Mouse (Mus musculus): ENCODE data around the gene Lman1l. TPM values are rescaled to one million over a fixed set of nuclear protein-coding genes. Genes with fewer than 3 reads are reported as not detected.

The Lman1l gene
- polyA plus RNA-seq, 1 experiment from 2014 or later: not detected

GRCm38 (mm10) chr9:57646551-57647103 is 26.1 kb upstream of the Lman1l start:
- WGBS: 70% methylated on average over 12 of the region's 12 CpGs
- no peak for ATAC-seq (ENCODE audit: insufficient number of reproducible peaks, low FRiP score)
- Histone ChIP-seq H3K36me3 (peaks cover 5% of the 10 kb centered on the region; the same call in 1 of the 2 replicates), H3K27ac (ENCODE audit: poor library complexity, severe bottlenecking) (no peak overlapping the region), H3K4me2 (no peak overlapping the region), H3K4me1 (replicated peaks) (peaks cover 40% of the 10 kb centered on the region), H3K9me3 (replicated peaks) (no peaks in the 10 kb centered on the region), H3K27me3 (replicated peaks) (peaks cover 2% of the 10 kb centered on the region; the same call in 1 of the 2 replicates), H3K4me3 (no peak overlapping the region), H3K9ac (no peak overlapping the region)

- Histone ChIP-seq H3K9ac (peak overlapping the region; percentile 100), H3K27me3 (replicated peaks) (no peaks in the 10 kb centered on the region), H3K36me3 (peaks cover 5% of the 10 kb centered on the region; the same call in 1 of the 2 replicates), H3K4me2 (peak overlapping the region; percentile 90), H3K4me3 (peak overlapping the region; percentile 98), H3K4me1 (replicated peaks) (peaks cover 48% of the 10 kb centered on the region), H3K27ac (ENCODE audit: poor library complexity, severe bottlenecking) (peak overlapping the region; percentile 96), H3K9me3 (replicated peaks) (no peaks in the 10 kb centered on the region)
- under 1% methylated on average over 67 of the region's 85 CpGs for WGBS
- ATAC-seq (ENCODE audit: insufficient number of reproducible peaks, low FRiP score): peak; percentile 89
Observed at GRCm38 (mm10) chr9:57644944-57645893, 24.6 kb upstream of the Lman1l start.

GRCm38 (mm10) chr9:57644442-57644943 is 23.9 kb upstream of the Lman1l start:
- peak overlapping the region; percentile 96 for H3K27ac ChIP-seq (ENCODE audit: poor library complexity, severe bottlenecking)
- peak; percentile 1; the same call in 1 of the 2 replicates for ATAC-seq (ENCODE audit: insufficient number of reproducible peaks, low FRiP score)
- H3K4me2 ChIP-seq: peak overlapping the region; percentile 90
- H3K4me1 ChIP-seq (replicated peaks): peaks cover 55% of the 10 kb centered on the region
- no peaks in the 10 kb centered on the region for H3K27me3 ChIP-seq (replicated peaks)
- 1% methylated on average over 18 of the region's 18 CpGs for WGBS
- H3K36me3 ChIP-seq: peaks cover 5% of the 10 kb centered on the region; the same call in 1 of the 2 replicates
- H3K4me3 ChIP-seq: peak overlapping the region; percentile 98
- H3K9ac ChIP-seq: peak overlapping the region; percentile 100
- H3K9me3 ChIP-seq (replicated peaks): no peaks in the 10 kb centered on the region

GRCm38 (mm10) chr9:57643856-57644180 is 23.2 kb upstream of the Lman1l start:
- H3K4me2 ChIP-seq: peak overlapping the region; percentile 90
- peaks cover 62% of the 10 kb centered on the region for H3K4me1 ChIP-seq (replicated peaks)
- H3K4me3 ChIP-seq: peak overlapping the region; percentile 98
- H3K27me3 ChIP-seq (replicated peaks): no peaks in the 10 kb centered on the region
- peaks cover 5% of the 10 kb centered on the region; the same call in 1 of the 2 replicates for H3K36me3 ChIP-seq
- peak overlapping the region; percentile 100 for H3K9ac ChIP-seq
- WGBS: 43% methylated on average over 7 of the region's 7 CpGs
- no peak for ATAC-seq (ENCODE audit: insufficient number of reproducible peaks, low FRiP score)
- H3K27ac ChIP-seq (ENCODE audit: poor library complexity, severe bottlenecking): 0 out of 2 replicates have a peak overlapping the region, but pooled peaks have one; percentile 12
- no peaks in the 10 kb centered on the region for H3K9me3 ChIP-seq (replicated peaks)

GRCm38 (mm10) chr9:57643169-57643855 is 22.7 kb upstream of the Lman1l start:
- Histone ChIP-seq H3K4me2 (peak overlapping the region; percentile 90), H3K36me3 (peaks cover 5% of the 10 kb centered on the region; the same call in 1 of the 2 replicates), H3K4me1 (replicated peaks) (peaks cover 67% of the 10 kb centered on the region), H3K9me3 (replicated peaks) (no peaks in the 10 kb centered on the region), H3K4me3 (peak overlapping the region; percentile 98), H3K9ac (peak overlapping the region; percentile 100), H3K27me3 (replicated peaks) (no peaks in the 10 kb centered on the region), H3K27ac (ENCODE audit: poor library complexity, severe bottlenecking) (0 out of 2 replicates have a peak overlapping the region, but pooled peaks have one; percentile 12)
- 77% methylated on average over 9 of the region's 9 CpGs for WGBS
- ATAC-seq (ENCODE audit: insufficient number of reproducible peaks, low FRiP score): no peak

- peaks cover 78% of the 10 kb centered on the region for H3K4me1 ChIP-seq (replicated peaks)
- H3K9ac ChIP-seq: no peak overlapping the region
- WGBS: 86% methylated on average over 13 of the region's 13 CpGs
- peaks cover 5% of the 10 kb centered on the region; the same call in 1 of the 2 replicates for H3K36me3 ChIP-seq
- no peak overlapping the region for H3K4me3 ChIP-seq
- no peaks in the 10 kb centered on the region for H3K27me3 ChIP-seq (replicated peaks)
- no peak overlapping the region for H3K27ac ChIP-seq (ENCODE audit: poor library complexity, severe bottlenecking)
- no peaks in the 10 kb centered on the region for H3K9me3 ChIP-seq (replicated peaks)
- ATAC-seq (ENCODE audit: insufficient number of reproducible peaks, low FRiP score): no peak
- H3K4me2 ChIP-seq: no peak overlapping the region
Observed at GRCm38 (mm10) chr9:57641775-57642550, 21.4 kb upstream of the Lman1l start.

- ATAC-seq (ENCODE audit: insufficient number of reproducible peaks, low FRiP score): no peak
- peaks cover 86% of the 10 kb centered on the region for H3K4me1 ChIP-seq (replicated peaks)
- no peak overlapping the region for H3K4me3 ChIP-seq
- no peaks in the 10 kb centered on the region for H3K9me3 ChIP-seq (replicated peaks)
- H3K36me3 ChIP-seq: peaks cover 5% of the 10 kb centered on the region; the same call in 1 of the 2 replicates
- no peaks in the 10 kb centered on the region for H3K27me3 ChIP-seq (replicated peaks)
- peak overlapping the region; percentile 57 for H3K9ac ChIP-seq
- 61% methylated on average over 1 of the region's 1 CpGs for WGBS
- H3K4me2 ChIP-seq: peak overlapping the region; percentile 60
- peak overlapping the region; percentile 75 for H3K27ac ChIP-seq (ENCODE audit: poor library complexity, severe bottlenecking)
Observed at GRCm38 (mm10) chr9:57641022-57641421, 20.4 kb upstream of the Lman1l start.

- H3K36me3 ChIP-seq: peaks cover 5% of the 10 kb centered on the region; the same call in 1 of the 2 replicates
- H3K4me1 ChIP-seq (replicated peaks): peaks cover 84% of the 10 kb centered on the region
- peak overlapping the region; percentile 24 for H3K4me3 ChIP-seq
- H3K27ac ChIP-seq (ENCODE audit: poor library complexity, severe bottlenecking): peak overlapping the region; percentile 75
- peak overlapping the region; percentile 57 for H3K9ac ChIP-seq
- no peaks in the 10 kb centered on the region for H3K27me3 ChIP-seq (replicated peaks)
- peak overlapping the region; percentile 60 for H3K4me2 ChIP-seq
- WGBS: 20% methylated on average over 15 of the region's 15 CpGs
- ATAC-seq (ENCODE audit: insufficient number of reproducible peaks, low FRiP score): peak; percentile 15; the same call in 1 of the 2 replicates
- no peaks in the 10 kb centered on the region for H3K9me3 ChIP-seq (replicated peaks)
Observed at GRCm38 (mm10) chr9:57640384-57640783, 19.8 kb upstream of the Lman1l start.

GRCm38 (mm10) chr9:57639661-57640328 is 19.2 kb upstream of the Lman1l start:
- H3K9ac ChIP-seq: peak overlapping the region; percentile 57
- peak overlapping the region; percentile 87 for H3K27ac ChIP-seq (ENCODE audit: poor library complexity, severe bottlenecking)
- WGBS: 74% methylated on average over 5 of the region's 5 CpGs
- peak overlapping the region; percentile 60 for H3K4me2 ChIP-seq
- peaks cover 84% of the 10 kb centered on the region for H3K4me1 ChIP-seq (replicated peaks)
- H3K9me3 ChIP-seq (replicated peaks): no peaks in the 10 kb centered on the region
- ATAC-seq (ENCODE audit: insufficient number of reproducible peaks, low FRiP score): no peak
- H3K36me3 ChIP-seq: peaks cover 5% of the 10 kb centered on the region; the same call in 1 of the 2 replicates
- peak overlapping the region; percentile 24; the same call in 1 of the 2 replicates for H3K4me3 ChIP-seq
- H3K27me3 ChIP-seq (replicated peaks): no peaks in the 10 kb centered on the region

Data from heart, embryonic 12.5 days (tissue).